Mouse (Mus musculus): ENCODE data around the gene Acadvl. TPM values are rescaled to one million over a fixed set of nuclear protein-coding genes. Genes with fewer than 3 reads are reported as not detected.
A peak's percentile ranks its signal among the peaks of the same experiment; 100 is the strongest.

Gene Acadvl
- 41.1 and 58.4 TPM in 2 replicates for polyA plus RNA-seq (2014; fragmentation: Nextera tagmentation; extraction: Ambion mirVana)

DNA sequence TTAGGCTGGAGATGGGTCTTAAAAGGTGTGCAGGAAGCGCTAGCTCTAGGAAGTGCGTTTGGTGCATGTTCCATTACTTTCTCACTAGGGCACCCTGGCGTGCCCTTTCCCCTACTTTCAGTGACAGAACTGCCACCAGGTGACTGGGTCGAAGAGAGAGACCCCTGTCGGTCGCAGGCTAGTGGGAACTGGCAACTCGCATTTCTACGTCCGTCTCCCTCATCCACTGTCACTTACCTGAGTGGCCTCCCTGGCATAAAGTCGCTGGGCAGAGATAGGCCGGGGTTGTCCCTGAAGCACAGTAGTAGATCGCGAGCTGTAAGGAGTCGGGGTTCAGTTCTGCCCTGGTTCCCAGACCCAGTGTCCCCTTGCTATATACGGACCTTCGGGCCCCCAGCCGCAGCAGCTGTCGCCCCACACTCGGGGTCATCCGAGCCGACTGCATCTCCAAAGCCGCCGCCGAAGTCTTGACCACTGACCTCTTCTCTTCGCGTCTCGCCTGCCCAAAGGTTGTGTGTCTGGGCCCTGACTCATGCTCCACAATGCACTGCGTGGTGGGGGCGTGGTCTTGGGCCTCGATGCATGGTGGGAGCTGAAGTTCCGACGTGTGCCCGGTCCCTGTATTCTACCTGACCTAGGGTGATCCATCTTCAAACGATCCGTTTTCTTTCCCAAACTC, at the start of gene Acadvl:
Acadvl (minus strand) TSS at position 532 of the 679 bp plus-strand sequence.
- H3K4me3 ChIP-seq (ENCODE audit: low read length), result peak within 1 kb of the TSS; percentile 64
- peak within 1 kb of the TSS; percentile 66 for H3K9ac ChIP-seq (ENCODE audit: low read depth, low read length)
- peak within 1 kb of the TSS; percentile 87 for H3K4me2 ChIP-seq (replicated peaks; ENCODE audit: low read depth, low read length)
- H3K27ac ChIP-seq (ENCODE audit: low read depth, low read length), result peak within 1 kb of the TSS; percentile 19; the same call in 1 of the 2 replicates
- H3K4me1 ChIP-seq (ENCODE audit: control insufficient read depth, insufficient read depth, low read length), result peaks cover 37% of the 10 kb centered on the region
- no peaks in the 10 kb centered on the region for H3K9me3 ChIP-seq (ENCODE audit: control insufficient read depth, low read length)
- WGBS, result under 1% methylated on average over 35 of the region's 35 CpGs
- H3K27me3 ChIP-seq (ENCODE audit: control insufficient read depth, insufficient read depth, low read length), result no peaks in the 10 kb centered on the region
- peak; percentile 75 for ATAC-seq (ENCODE audit: low FRiP score, low TSS enrichment)
- H3K36me3 ChIP-seq (ENCODE audit: control insufficient read depth, insufficient read depth, low read length), result peaks cover 36% of the 10 kb centered on the region

DNA sequence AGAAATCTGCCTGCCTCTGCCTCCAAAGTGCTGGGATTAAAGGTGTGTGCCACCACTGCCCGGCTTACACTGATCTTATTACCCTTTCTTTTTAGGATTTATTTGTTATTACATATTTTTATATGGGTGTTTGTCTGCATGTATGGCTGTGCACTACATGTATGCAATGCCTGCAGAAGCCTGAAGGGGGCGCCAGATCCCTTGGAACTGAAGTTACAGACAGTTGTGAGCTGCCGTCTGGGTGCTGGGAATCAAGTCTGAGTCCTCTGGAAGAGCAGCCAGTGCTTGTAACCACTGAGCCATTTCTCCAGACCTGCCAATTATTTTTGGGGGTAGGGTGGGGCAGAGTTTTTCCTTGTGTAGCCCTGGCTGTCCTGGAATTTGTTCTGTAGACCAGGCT, 47.8 kb upstream of the Acadvl start:
- no peak overlapping the region for H3K4me2 ChIP-seq (replicated peaks; ENCODE audit: low read depth, low read length)
- no peak for ATAC-seq (ENCODE audit: low FRiP score, low TSS enrichment)
- no peaks in the 10 kb centered on the region for H3K4me1 ChIP-seq (ENCODE audit: control insufficient read depth, insufficient read depth, low read length)
- no peaks in the 10 kb centered on the region for H3K9me3 ChIP-seq (ENCODE audit: control insufficient read depth, low read length)
- H3K4me3 ChIP-seq (ENCODE audit: low read length), result no peak overlapping the region
- no peak overlapping the region for H3K9ac ChIP-seq (ENCODE audit: low read depth, low read length)
- 74% methylated on average over 3 of the region's 3 CpGs for WGBS
- no peaks in the 10 kb centered on the region for H3K36me3 ChIP-seq (ENCODE audit: control insufficient read depth, insufficient read depth, low read length)
- no peak overlapping the region for H3K27ac ChIP-seq (ENCODE audit: low read depth, low read length)
- no peaks in the 10 kb centered on the region; the same call in 1 of the 2 replicates for H3K27me3 ChIP-seq (ENCODE audit: control insufficient read depth, insufficient read depth, low read length)

DNA sequence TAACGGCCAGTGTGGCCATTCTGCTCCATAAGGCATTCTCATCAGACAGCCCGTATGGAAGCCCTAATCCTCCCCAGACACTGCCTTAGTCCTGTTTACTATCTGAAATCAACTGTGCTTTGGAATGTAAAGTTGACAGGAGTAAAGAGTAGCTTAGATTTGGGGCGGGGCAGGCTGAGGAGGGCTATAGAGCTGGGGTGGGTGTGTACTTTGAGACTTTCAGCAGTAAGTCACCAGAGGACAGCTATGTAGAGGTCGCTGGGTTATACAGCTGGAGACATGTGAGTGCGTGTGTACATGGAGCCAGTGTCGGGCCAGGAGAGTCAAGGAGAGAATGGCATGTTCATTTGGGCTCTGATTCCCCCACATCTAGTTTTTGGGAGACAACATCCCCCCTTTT, 44.7 kb upstream of the Acadvl start:
- Histone ChIP-seq H3K4me1 (ENCODE audit: control insufficient read depth, insufficient read depth, low read length) (no peaks in the 10 kb centered on the region), H3K27me3 (ENCODE audit: control insufficient read depth, insufficient read depth, low read length) (peaks cover 6% of the 10 kb centered on the region; the same call in 1 of the 2 replicates), H3K36me3 (ENCODE audit: control insufficient read depth, insufficient read depth, low read length) (no peaks in the 10 kb centered on the region), H3K27ac (ENCODE audit: low read depth, low read length) (no peak overlapping the region), H3K4me2 (replicated peaks; ENCODE audit: low read depth, low read length) (no peak overlapping the region), H3K9me3 (ENCODE audit: control insufficient read depth, low read length) (no peaks in the 10 kb centered on the region), H3K9ac (ENCODE audit: low read depth, low read length) (no peak overlapping the region), H3K4me3 (ENCODE audit: low read length) (no peak overlapping the region)
- ATAC-seq (ENCODE audit: low FRiP score, low TSS enrichment), result no peak
- 58% methylated on average over 6 of the region's 6 CpGs for WGBS

DNA sequence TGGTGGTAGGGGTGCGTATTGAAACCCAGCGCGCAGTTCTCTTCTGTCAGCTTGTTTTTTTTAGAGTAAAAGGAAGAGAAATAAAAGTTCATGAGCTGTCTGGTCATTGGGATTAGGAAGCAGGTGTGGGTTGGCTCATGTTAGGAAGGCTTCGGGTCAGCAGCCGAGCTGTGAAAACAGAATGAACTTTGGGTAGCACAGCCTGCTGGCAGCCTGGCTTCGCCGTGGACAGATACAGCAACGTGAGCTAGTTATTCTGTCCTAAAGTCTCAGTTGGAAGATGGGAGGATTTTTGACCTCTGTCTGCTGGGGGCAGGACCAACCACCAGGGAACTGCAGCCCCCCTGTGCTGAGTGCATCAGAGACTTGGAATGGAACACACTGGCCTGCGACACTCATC, 42.6 kb upstream of the Acadvl start:
- Histone ChIP-seq H3K9ac (ENCODE audit: low read depth, low read length) (no peak overlapping the region), H3K27me3 (ENCODE audit: control insufficient read depth, insufficient read depth, low read length) (peaks cover 6% of the 10 kb centered on the region; the same call in 1 of the 2 replicates), H3K4me3 (ENCODE audit: low read length) (no peak overlapping the region), H3K4me1 (ENCODE audit: control insufficient read depth, insufficient read depth, low read length) (no peaks in the 10 kb centered on the region), H3K9me3 (ENCODE audit: control insufficient read depth, low read length) (no peaks in the 10 kb centered on the region), H3K27ac (ENCODE audit: low read depth, low read length) (no peak overlapping the region), H3K36me3 (ENCODE audit: control insufficient read depth, insufficient read depth, low read length) (no peaks in the 10 kb centered on the region), H3K4me2 (replicated peaks; ENCODE audit: low read depth, low read length) (no peak overlapping the region)
- ATAC-seq (ENCODE audit: low FRiP score, low TSS enrichment), result no peak
- WGBS, result 52% methylated on average over 9 of the region's 9 CpGs

DNA sequence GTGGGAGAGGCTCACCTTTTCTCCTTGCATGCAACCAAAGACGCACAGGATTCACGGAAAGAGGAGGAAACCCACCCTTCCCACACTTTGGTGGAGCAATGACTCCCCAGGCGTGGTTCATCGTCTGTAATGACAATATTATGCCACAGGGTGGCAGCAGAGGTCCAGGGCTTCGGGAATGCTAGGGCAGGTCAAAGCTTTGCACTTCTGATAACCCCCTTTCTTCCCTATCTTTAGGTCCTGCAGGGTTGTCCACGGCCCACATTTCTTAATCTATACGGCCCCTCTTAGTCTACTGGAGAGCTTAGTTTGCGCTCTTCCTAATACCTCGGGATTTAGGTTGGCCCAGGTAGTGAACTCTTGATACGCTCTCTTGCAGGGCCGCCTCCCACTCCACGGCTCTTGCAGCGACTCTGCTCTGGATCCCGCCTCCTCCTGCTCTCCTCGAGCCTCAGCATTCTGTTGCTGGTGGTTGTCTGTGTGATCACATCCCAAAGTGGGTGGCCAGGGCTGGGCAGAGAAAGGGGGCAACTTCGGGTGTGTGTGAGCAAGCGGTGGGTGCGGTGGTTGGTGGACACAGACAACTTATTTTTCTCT, 40.5 kb upstream of the Acadvl start:
- Histone ChIP-seq H3K27ac (ENCODE audit: low read depth, low read length) (no peak overlapping the region), H3K36me3 (ENCODE audit: control insufficient read depth, insufficient read depth, low read length) (no peaks in the 10 kb centered on the region), H3K4me1 (ENCODE audit: control insufficient read depth, insufficient read depth, low read length) (no peaks in the 10 kb centered on the region), H3K9me3 (ENCODE audit: control insufficient read depth, low read length) (no peaks in the 10 kb centered on the region), H3K4me3 (ENCODE audit: low read length) (no peak overlapping the region), H3K4me2 (replicated peaks; ENCODE audit: low read depth, low read length) (no peak overlapping the region; the same call in 1 of the 2 replicates), H3K9ac (ENCODE audit: low read depth, low read length) (no peak overlapping the region), H3K27me3 (ENCODE audit: control insufficient read depth, insufficient read depth, low read length) (peaks cover 6% of the 10 kb centered on the region; the same call in 1 of the 2 replicates)
- peak; percentile 41 for ATAC-seq (ENCODE audit: low FRiP score, low TSS enrichment)
- WGBS, result 25% methylated on average over 18 of the region's 18 CpGs

DNA sequence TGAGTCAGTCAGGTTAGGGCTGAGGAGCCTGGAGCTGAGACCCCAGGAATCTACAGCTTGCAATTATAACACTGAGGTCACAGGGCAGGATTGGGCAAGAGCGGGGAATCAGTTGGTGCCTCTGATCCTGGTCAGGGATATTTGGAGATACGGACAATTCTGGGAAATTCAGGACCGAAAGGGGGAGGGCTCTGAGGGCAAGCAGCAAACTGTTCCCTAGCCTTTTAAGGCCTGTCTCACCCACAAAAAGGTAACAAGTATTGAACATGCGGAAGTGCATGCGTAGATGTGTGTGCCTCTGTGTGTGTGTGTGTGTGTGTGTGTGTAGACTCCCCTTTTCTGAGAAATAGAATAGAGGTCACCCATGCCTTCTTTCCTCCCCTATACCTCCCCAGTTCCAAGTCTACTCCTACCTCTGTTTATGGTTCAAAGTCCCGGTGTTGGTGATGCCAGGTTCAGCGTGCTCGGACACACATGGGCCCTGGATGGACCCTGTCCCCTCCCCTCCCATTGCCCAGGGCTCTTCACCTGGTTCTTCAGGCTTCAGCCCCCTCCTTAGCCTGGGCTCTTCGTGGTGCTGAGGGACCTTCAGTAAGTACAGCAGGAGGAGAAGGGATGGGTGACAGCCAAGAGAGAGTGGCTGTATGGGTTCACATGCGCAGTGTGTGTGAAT, 38.8 kb upstream of the Acadvl start, which contains the start of gene Asgr1:
Asgr1 (plus strand) TSS at position 188 of the 673 bp plus-strand sequence.
- Histone ChIP-seq H3K27ac (ENCODE audit: low read depth, low read length) (no peak within 1 kb of the TSS), H3K4me1 (ENCODE audit: control insufficient read depth, insufficient read depth, low read length) (no peaks in the 10 kb centered on the region), H3K9ac (ENCODE audit: low read depth, low read length) (no peak within 1 kb of the TSS), H3K36me3 (ENCODE audit: control insufficient read depth, insufficient read depth, low read length) (no peaks in the 10 kb centered on the region), H3K4me3 (ENCODE audit: low read length) (no peak within 1 kb of the TSS), H3K9me3 (ENCODE audit: control insufficient read depth, low read length) (no peaks in the 10 kb centered on the region), H3K27me3 (ENCODE audit: control insufficient read depth, insufficient read depth, low read length) (peaks cover 6% of the 10 kb centered on the region; the same call in 1 of the 2 replicates), H3K4me2 (replicated peaks; ENCODE audit: low read depth, low read length) (no peak within 1 kb of the TSS)
- no peak for ATAC-seq (ENCODE audit: low FRiP score, low TSS enrichment)
- WGBS, result 80% methylated on average over 10 of the region's 10 CpGs

DNA sequence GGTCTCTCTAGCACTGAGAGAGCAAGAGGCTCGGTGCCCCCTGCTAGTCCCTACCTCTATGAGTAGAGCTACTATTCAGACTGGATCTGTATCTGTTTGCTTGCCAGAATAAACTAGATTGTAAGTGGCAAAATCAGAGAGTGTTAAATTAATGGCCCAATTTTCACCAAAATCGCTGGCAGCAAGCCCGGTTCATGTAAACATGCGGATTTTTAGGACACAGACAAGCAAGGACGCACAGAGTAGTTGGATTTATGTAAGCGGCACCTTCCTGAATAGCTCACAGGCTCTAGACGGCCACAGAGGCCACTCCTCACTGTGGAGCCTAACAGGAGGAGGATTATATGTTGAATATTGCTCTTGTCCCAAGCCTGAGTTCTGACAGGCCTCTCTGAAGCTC, 37.9 kb upstream of the Acadvl start:
- no peak overlapping the region for H3K4me2 ChIP-seq (replicated peaks; ENCODE audit: low read depth, low read length)
- no peak for ATAC-seq (ENCODE audit: low FRiP score, low TSS enrichment)
- WGBS, result 68% methylated on average over 7 of the region's 7 CpGs

DNA sequence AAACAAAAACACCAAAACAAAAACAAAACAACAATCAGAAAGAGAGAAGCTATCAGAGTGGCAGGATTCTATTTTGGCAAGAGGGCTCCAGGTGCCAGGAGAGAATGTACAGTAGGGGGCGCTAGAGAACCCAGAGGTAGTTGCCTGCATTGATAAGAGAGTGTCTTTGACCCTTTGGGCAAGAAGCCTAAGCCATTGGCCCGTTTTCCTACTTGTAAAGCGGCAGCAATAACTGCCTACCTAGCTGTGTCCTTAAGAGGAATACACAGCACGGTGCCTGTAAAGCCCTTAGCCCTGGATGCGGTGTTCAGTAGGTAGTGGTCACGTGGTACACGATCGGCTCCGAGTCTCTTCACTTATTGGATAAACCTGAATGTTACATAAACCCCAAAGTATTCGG, 34.6 kb upstream of the Acadvl start:
- no peak overlapping the region for H3K4me2 ChIP-seq (replicated peaks; ENCODE audit: low read depth, low read length)
- H3K36me3 ChIP-seq (ENCODE audit: control insufficient read depth, insufficient read depth, low read length), result peaks cover 3% of the 10 kb centered on the region; the same call in 1 of the 2 replicates
- H3K9ac ChIP-seq (ENCODE audit: low read depth, low read length), result no peak overlapping the region
- WGBS, result 67% methylated on average over 10 of the region's 10 CpGs
- ATAC-seq (ENCODE audit: low FRiP score, low TSS enrichment), result no peak
- H3K9me3 ChIP-seq (ENCODE audit: control insufficient read depth, low read length), result no peaks in the 10 kb centered on the region
- H3K4me1 ChIP-seq (ENCODE audit: control insufficient read depth, insufficient read depth, low read length), result no peaks in the 10 kb centered on the region
- H3K4me3 ChIP-seq (ENCODE audit: low read length), result no peak overlapping the region
- H3K27ac ChIP-seq (ENCODE audit: low read depth, low read length), result no peak overlapping the region
- H3K27me3 ChIP-seq (ENCODE audit: control insufficient read depth, insufficient read depth, low read length), result no peaks in the 10 kb centered on the region

More for the DNA sequence above, 37.9 kb upstream of the Acadvl start:
- no peaks in the 10 kb centered on the region for H3K9me3 ChIP-seq (ENCODE audit: control insufficient read depth, low read length)
- H3K9ac ChIP-seq (ENCODE audit: low read depth, low read length), result no peak overlapping the region
- H3K36me3 ChIP-seq (ENCODE audit: control insufficient read depth, insufficient read depth, low read length), result no peaks in the 10 kb centered on the region
- H3K4me3 ChIP-seq (ENCODE audit: low read length), result no peak overlapping the region
- H3K27ac ChIP-seq (ENCODE audit: low read depth, low read length), result no peak overlapping the region
- peaks cover 6% of the 10 kb centered on the region; the same call in 1 of the 2 replicates for H3K27me3 ChIP-seq (ENCODE audit: control insufficient read depth, insufficient read depth, low read length)
- no peaks in the 10 kb centered on the region for H3K4me1 ChIP-seq (ENCODE audit: control insufficient read depth, insufficient read depth, low read length)
